Mouse (Mus musculus): ENCODE measurements around the gene Fgfr2.

The Fgfr2 gene

DNA sequence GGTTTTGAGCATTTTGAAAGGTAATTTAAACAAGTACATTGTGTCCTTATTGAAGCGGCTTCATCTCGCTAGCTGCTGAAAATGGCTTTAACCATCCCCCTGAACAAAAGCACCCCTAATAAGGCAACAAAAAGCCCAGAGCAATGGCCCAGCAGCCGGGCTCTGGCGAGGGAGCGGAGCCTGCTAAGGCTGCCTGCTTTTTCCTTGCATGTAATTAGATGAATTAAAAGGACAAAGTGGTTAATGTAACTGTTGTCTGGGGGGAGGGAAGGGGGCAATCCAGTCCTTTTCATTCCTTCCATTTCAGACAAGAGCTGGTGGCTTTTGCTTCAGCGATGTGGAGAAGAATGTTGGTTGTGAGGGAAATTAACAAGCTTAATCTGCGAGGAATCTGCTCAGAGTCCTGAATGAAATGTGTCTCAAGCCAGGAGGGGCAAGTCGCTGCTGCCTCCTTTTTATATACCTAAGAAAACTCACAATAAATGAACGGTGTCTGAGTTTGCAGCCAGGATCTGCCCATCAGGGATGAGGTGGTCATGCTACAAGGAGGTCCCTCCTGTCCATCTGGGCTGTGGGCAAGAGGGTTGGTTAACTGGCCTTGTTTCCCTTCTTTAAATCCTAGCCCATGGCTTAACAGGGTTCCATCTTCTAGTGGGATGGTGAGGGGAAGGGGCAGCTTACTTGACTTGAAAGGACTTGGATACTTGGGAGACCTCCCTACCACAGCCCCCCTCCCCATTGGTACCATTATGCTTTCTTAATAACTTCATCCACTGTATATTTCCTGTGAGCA lies 1400.2 kb downstream of the Fgfr2 start:
- no peak for DNase-seq (ENCODE audit: low spot score)

DNA sequence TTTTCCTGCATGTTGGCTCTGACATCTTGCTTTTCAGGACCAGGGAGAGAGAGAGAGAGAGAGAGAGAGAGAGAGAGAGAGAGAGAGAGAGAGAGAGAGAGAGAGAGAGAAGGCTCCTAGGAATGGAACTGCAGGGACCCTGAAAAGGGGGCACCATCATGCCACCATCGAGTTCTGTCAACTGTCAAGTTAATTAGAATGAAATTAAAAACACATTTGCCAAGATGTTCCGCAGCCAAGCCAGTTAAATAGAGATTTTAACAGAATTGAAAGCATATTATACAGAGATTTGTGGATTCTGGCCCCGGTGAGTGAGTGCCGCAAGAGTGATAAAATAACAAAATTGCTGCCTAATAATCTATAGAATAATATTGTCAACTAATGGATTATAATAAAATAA lies 1400.8 kb downstream of the Fgfr2 start:
- DNase-seq (ENCODE audit: low spot score): no peak

DNA sequence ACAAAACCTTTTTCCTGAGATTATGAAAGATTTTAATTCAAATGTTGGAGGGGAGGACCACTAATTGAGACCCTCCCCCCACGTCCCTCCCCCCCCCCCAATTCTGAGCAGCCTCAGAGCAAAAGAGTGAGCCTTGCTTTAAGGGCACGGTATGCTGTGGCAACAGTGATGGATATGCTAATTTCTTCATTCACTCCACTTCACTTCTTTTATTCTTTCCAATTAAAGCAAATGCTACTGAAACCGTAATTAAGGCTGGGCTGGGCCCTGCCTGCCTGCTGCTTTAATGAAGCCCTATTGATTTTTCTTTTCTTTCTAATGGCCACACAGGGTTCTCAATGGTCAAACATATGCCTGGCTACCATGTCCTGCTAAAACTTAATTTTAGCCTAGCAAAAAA lies 1404.9 kb downstream of the Fgfr2 start:
- DNase-seq (ENCODE audit: low spot score): no peak

DNA sequence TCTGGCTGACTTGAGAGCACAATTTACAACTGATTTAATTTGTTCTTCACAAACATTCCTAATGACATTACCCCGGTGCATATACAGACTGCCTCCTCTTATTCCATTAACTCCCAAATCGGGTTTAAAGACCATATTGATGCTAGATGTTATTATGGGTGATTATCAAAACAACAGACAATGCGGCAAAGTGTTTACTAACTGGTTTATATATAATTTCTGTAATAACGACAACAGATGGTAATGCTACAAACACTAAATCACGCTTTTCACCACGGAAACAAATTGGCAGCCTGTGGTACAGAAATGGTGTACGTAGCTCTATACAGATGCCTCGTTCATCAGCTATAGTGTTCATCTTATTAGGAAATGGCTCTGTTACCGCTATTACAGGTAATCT lies 1410.1 kb downstream of the Fgfr2 start:
- no peak for DNase-seq (ENCODE audit: low spot score)

DNA sequence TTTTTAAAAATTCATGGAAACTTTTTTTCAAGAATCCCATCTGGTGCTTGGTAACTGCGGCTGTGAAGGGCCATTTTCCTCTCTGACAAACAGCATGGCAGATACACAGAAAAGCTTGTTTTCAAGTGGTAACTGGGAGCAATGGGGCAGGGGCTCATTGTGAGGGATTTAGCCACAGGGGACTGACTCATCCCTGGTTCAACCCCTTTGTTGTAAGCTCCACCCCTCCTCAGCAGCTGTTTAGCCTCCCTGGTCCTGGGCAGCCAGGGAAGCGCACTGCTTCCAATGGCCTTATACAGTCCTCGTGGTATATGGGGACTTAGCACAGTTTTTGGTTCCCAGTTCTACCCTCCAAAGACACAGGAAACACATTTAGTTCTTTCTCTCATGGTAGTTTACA lies 1426.3 kb downstream of the Fgfr2 start:
- DNase-seq (ENCODE audit: low spot score): no peak

GRCm38 (mm10) chr7:131687324-131687723 lies 1435.8 kb downstream of the Fgfr2 start:
- no peak for DNase-seq (ENCODE audit: low spot score)

- DNase-seq (ENCODE audit: low spot score): no peak
Measured at GRCm38 (mm10) chr7:131677126-131677525, 1446.0 kb downstream of the Fgfr2 start.

- no peak for DNase-seq (ENCODE audit: low spot score)
Measured at GRCm38 (mm10) chr7:131670586-131670985, 1452.6 kb downstream of the Fgfr2 start.

- no peak for DNase-seq (ENCODE audit: low spot score)
Measured at GRCm38 (mm10) chr7:131669326-131669725, 1453.8 kb downstream of the Fgfr2 start.

DNA sequence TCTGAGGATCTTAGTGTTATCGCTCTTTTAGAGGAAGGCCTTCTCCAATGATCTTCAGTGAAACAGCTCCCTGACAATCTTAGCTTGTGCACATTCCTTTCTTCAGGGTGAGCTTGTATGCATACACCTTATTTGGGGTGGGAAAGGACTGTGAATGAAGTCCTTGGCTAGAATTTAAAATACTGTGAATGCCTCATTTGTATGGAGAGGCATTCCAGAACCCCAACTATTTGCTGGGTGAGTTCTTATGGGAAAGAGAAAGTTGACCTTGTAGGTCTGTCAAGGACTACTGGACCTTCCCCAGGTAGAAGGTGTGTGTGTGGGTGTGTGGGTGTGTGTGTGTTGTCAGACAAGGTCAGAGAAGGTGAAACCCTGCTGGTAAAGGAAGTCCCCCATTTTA lies 1462.4 kb downstream of the Fgfr2 start:
- DNase-seq (ENCODE audit: low spot score): no peak

DNA sequence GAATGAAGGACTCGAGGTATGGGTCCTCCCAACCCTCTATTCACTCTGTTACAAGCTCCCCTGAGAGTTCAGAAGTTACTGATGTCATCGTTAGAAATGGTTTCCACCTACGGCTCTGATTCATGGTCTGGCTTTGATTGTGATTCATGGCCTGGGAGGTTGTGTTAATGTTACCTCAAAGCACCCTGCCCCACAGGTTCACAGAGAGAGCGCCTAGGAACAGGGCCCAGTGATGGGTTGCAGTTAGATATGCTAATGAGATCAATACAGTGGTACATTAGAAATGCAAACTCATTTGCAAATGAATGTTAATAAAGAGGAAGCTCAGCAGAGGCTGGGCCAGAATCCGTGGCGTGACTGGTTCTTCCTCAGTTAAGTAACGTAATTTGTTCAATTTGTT lies 1467.1 kb downstream of the Fgfr2 start:
- no peak for DNase-seq (ENCODE audit: low spot score)

DNA sequence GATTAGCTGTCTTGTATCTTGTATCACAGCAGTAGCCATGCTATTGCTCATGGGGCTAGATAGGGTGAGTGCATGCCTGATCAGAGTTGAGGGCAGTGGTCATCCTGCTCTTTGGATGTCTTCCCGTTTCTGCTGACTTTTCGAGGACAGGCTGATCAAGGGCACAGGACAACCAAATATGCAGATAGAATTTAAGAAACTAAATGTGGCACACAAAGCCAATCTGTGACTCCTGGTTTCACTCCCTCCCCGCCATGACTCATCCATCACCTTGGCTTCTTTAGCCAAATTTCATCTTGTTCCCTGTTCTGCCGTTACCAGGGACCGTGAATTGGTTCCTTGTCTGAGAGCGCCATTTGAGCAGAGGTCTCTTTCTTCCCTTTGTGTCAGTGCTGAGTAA lies 1469.7 kb downstream of the Fgfr2 start:
- DNase-seq (ENCODE audit: low spot score): no peak

GRCm38 (mm10) chr7:131651921-131652694 lies 1471.0 kb downstream of the Fgfr2 start:
- no peak for DNase-seq (ENCODE audit: low spot score)

- no peak for DNase-seq (ENCODE audit: low spot score)
Measured at GRCm38 (mm10) chr7:131650277-131650676, 1472.9 kb downstream of the Fgfr2 start.

- DNase-seq (ENCODE audit: low spot score): no peak
Measured at GRCm38 (mm10) chr7:131648276-131648675, 1474.9 kb downstream of the Fgfr2 start.

DNA sequence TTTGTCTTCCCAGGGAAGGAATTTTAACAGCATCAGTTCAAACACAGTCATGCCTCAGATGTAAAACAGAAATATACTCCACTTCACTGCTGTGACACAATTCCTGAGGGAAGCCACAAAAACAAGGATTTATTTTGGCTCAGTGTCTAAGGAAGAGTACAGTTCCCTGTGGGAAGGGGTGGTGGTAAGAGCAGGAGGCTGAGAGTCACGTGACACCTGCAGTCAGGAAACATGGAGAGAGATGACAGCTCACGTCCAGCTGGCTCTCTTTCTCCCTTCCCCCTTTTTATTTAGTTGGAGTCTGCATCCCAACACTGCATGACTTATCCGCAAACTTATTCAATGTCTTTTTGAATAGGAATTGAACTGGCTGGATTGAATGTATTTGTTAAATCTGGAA lies 1475.6 kb downstream of the Fgfr2 start:
- DNase-seq (ENCODE audit: low spot score): no peak

- no peak for DNase-seq (ENCODE audit: low spot score)
Measured at GRCm38 (mm10) chr7:131644586-131644985, 1478.6 kb downstream of the Fgfr2 start.

GRCm38 (mm10) chr7:131644051-131644450 lies 1479.1 kb downstream of the Fgfr2 start:
- no peak for DNase-seq (ENCODE audit: low spot score)

- DNase-seq (ENCODE audit: low spot score): no peak
Measured at GRCm38 (mm10) chr7:131643341-131643840, 1479.8 kb downstream of the Fgfr2 start.

- no peak for DNase-seq (ENCODE audit: low spot score)
Measured at GRCm38 (mm10) chr7:131629562-131629961, 1493.6 kb downstream of the Fgfr2 start.

DNA sequence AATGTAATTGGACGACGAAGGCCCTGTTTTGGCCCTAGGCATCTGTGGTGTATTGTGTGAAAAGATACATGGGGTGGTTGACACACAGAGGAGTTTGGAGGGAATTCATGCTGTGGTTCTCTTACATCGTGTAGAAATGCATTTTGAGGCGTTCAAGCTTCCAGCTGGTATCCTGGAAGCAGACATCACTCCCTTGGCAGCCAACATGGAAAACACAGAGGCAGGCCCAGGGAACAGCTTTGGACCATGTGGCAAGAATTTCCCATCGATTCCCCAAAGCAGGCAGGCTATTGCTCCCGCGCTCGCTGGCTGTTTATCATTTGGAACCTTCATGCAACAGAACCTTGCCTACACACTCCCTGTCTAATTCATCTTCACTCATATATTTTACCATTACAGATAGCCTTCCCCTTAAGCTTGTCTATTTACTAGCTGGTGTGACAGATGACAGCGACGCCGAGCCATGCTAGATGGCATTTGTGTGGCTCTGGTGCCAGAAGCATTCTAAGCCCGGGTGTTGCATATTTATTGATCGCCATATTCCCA lies 1494.2 kb downstream of the Fgfr2 start:
- DNase-seq (ENCODE audit: low spot score): no peak

DNA sequence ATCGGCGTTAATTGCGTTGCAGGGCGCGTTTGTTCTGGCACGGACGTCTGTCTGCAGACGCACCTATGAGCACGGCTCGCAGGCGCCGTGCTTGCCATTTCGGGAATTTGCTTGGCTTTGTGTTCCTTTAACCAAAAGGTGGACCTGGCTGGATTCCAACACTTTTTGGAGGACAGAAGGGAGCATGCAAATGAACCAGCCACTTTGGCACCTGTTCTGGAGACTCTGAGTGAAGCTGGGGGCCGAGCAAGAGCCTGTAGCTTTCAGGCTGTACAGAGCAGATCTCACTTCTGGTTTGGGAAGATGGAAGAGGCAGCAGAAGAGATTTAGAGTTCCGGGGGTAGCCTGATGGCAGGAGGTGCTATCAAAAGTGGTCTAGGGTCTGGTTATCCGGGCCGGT lies 1494.8 kb downstream of the Fgfr2 start:
- no peak for DNase-seq (ENCODE audit: low spot score)

DNA sequence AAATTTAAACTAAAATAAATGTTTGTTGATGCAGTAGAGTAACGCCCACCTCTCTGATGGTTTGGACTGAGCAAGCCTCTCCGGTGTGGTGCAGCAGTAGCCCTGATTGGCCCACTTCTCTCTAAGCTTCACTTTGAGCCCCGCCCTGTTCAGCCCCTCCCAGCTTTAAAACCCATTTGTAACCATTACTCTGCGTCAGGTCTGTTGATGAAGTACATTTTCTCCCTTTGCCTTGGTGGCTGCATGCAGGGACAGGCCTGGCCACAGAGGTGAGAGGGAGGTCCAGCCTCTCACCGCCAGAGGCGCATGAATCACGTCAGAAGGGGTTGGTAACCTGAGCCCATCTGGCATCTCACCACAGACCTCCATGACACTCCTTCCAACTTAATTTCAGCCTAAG lies 1513.5 kb downstream of the Fgfr2 start:
- no peak for DNase-seq (ENCODE audit: low spot score)

All from adipocyte (in vitro differentiated cells).